Mouse (Mus musculus): ENCODE data around the gene Hspb1. TPM values are rescaled to one million over a fixed set of nuclear protein-coding genes. Genes with fewer than 3 reads are reported as not detected.

The Hspb1 gene
- total and polyA plus RNA-seq, 3 experiments = 434 to 635 (median 446) TPM

- intact Hi-C loops (cut with DNase I) = loop anchor here (1.0 kb wide), 1 partner anchor 69 kb away; no protein-coding TSS in a partner anchor
- H3K36me3 ChIP-seq (ENCODE audit: control insufficient read depth, insufficient read depth, low read length) = no peaks in the 10 kb centered on the region
- H3K9ac ChIP-seq (ENCODE audit: low read depth, low read length) = peak overlapping the region; percentile 91
- peak overlapping the region; percentile 91 for H3K4me3 ChIP-seq
- H3K79me2 ChIP-seq (replicated peaks; ENCODE audit: control insufficient read depth, insufficient read depth, low read length) = no peaks in the 10 kb centered on the region
- DNase-seq = peak; percentile 57 to 66
- H3K27ac ChIP-seq = peak overlapping the region; percentile 94
- H3K27me3 ChIP-seq (ENCODE audit: control insufficient read depth, insufficient read depth, low read length) = no peaks in the 10 kb centered on the region
- peak; percentile 27 for TF ChIP-seq CTCF (IDR thresholded peaks at IDR 0.05)
- TF ChIP-seq EP300 (IDR thresholded peaks at IDR 0.05; ENCODE audit: insufficient read depth, low read depth, low read length) = no peak
- peak; percentile 54 for TF ChIP-seq POLR2A (IDR thresholded peaks at IDR 0.05; ENCODE audit: insufficient read depth, low read depth, low read length)
- WGBS = 3% methylated on average over 30 of the region's 30 CpGs
- H3K4me1 ChIP-seq (ENCODE audit: control insufficient read depth, insufficient read depth, low read length) = peaks cover 1% of the 10 kb centered on the region; the same call in 1 of the 2 replicates
Observed at GRCm38 (mm10) chr5:135888405-135889215, 891 bp downstream of the Hspb1 start.

- DNase-seq = no peak
- no peak overlapping the region for H3K9ac ChIP-seq (ENCODE audit: low read depth, low read length)
- 62% methylated on average over 4 of the region's 4 CpGs for WGBS
- no peak overlapping the region for H3K4me3 ChIP-seq
- H3K4me1 ChIP-seq (ENCODE audit: control insufficient read depth, insufficient read depth, low read length) = peaks cover 1% of the 10 kb centered on the region; the same call in 1 of the 2 replicates
- no peaks in the 10 kb centered on the region for H3K36me3 ChIP-seq (ENCODE audit: control insufficient read depth, insufficient read depth, low read length)
- intact Hi-C loops (cut with DNase I) = no loop called here
- H3K79me2 ChIP-seq (replicated peaks; ENCODE audit: control insufficient read depth, insufficient read depth, low read length) = no peaks in the 10 kb centered on the region
- no peak for TF ChIP-seq POLR2A (IDR thresholded peaks at IDR 0.05; ENCODE audit: insufficient read depth, low read depth, low read length)
- no peaks in the 10 kb centered on the region for H3K27me3 ChIP-seq (ENCODE audit: control insufficient read depth, insufficient read depth, low read length)
- H3K27ac ChIP-seq = no peak overlapping the region
Observed at GRCm38 (mm10) chr5:135890323-135890722, 2.6 kb downstream of the Hspb1 start.

GRCm38 (mm10) chr5:135890920-135891319 is 3.2 kb downstream of the Hspb1 start:
- no peak overlapping the region for H3K4me3 ChIP-seq
- no peaks in the 10 kb centered on the region for H3K27me3 ChIP-seq (ENCODE audit: control insufficient read depth, insufficient read depth, low read length)
- no peaks in the 10 kb centered on the region for H3K36me3 ChIP-seq (ENCODE audit: control insufficient read depth, insufficient read depth, low read length)
- intact Hi-C loops (cut with DNase I) = no loop called here
- TF ChIP-seq POLR2A (IDR thresholded peaks at IDR 0.05; ENCODE audit: insufficient read depth, low read depth, low read length) = no peak
- no peak for TF ChIP-seq EP300 (IDR thresholded peaks at IDR 0.05; ENCODE audit: insufficient read depth, low read depth, low read length)
- TF ChIP-seq CTCF (IDR thresholded peaks at IDR 0.05) = no peak
- no peak overlapping the region for H3K9ac ChIP-seq (ENCODE audit: low read depth, low read length)
- 60% methylated on average over 3 of the region's 3 CpGs for WGBS
- no peaks in the 10 kb centered on the region for H3K79me2 ChIP-seq (replicated peaks; ENCODE audit: control insufficient read depth, insufficient read depth, low read length)
- peaks cover 1% of the 10 kb centered on the region; the same call in 1 of the 2 replicates for H3K4me1 ChIP-seq (ENCODE audit: control insufficient read depth, insufficient read depth, low read length)
- H3K27ac ChIP-seq = no peak overlapping the region
- no peak for DNase-seq

GRCm38 (mm10) chr5:135892589-135893351 is 5.1 kb downstream of the Hspb1 start:
- no peak for DNase-seq
- Histone ChIP-seq H3K27me3 (ENCODE audit: control insufficient read depth, insufficient read depth, low read length) (no peaks in the 10 kb centered on the region), H3K9ac (ENCODE audit: low read depth, low read length) (no peak overlapping the region), H3K36me3 (ENCODE audit: control insufficient read depth, insufficient read depth, low read length) (no peaks in the 10 kb centered on the region), H3K4me1 (ENCODE audit: control insufficient read depth, insufficient read depth, low read length) (peaks cover 1% of the 10 kb centered on the region; the same call in 1 of the 2 replicates), H3K27ac (no peak overlapping the region), H3K4me3 (no peak overlapping the region), H3K79me2 (replicated peaks; ENCODE audit: control insufficient read depth, insufficient read depth, low read length) (no peaks in the 10 kb centered on the region)
- 44% methylated on average over 9 of the region's 9 CpGs for WGBS
- intact Hi-C loops (cut with DNase I) = no loop called here
- TF ChIP-seq POLR2A (IDR thresholded peaks at IDR 0.05; ENCODE audit: insufficient read depth, low read depth, low read length) (no peak), EP300 (IDR thresholded peaks at IDR 0.05; ENCODE audit: insufficient read depth, low read depth, low read length) (no peak), CTCF (IDR thresholded peaks at IDR 0.05) (no peak)

- intact Hi-C loops (cut with DNase I) = no loop called here
Observed at GRCm38 (mm10) chr5:135894958-135895357, 7.2 kb downstream of the Hspb1 start.

More at GRCm38 (mm10) chr5:135894958-135895357, 7.2 kb downstream of the Hspb1 start:
- no peak for DNase-seq
- Histone ChIP-seq H3K4me1 (ENCODE audit: control insufficient read depth, insufficient read depth, low read length) (peaks cover 1% of the 10 kb centered on the region; the same call in 1 of the 2 replicates), H3K79me2 (replicated peaks; ENCODE audit: control insufficient read depth, insufficient read depth, low read length) (no peaks in the 10 kb centered on the region), H3K4me3 (no peak overlapping the region), H3K9ac (ENCODE audit: low read depth, low read length) (no peak overlapping the region), H3K36me3 (ENCODE audit: control insufficient read depth, insufficient read depth, low read length) (no peaks in the 10 kb centered on the region), H3K27me3 (ENCODE audit: control insufficient read depth, insufficient read depth, low read length) (no peaks in the 10 kb centered on the region), H3K27ac (no peak overlapping the region)
- 55% methylated on average over 6 of the region's 6 CpGs for WGBS
- TF ChIP-seq EP300 (IDR thresholded peaks at IDR 0.05; ENCODE audit: insufficient read depth, low read depth, low read length) (no peak), POLR2A (IDR thresholded peaks at IDR 0.05; ENCODE audit: insufficient read depth, low read depth, low read length) (no peak), CTCF (IDR thresholded peaks at IDR 0.05) (no peak)
